Mouse (Mus musculus): ENCODE measurements around the gene Gdf15. TPM values are rescaled to one million over a fixed set of nuclear protein-coding genes. Genes with fewer than 3 reads are reported as not detected.

Gene Gdf15
- polyA plus RNA-seq, 1 experiment from 2014 or later: not detected

GRCm38 (mm10) chr8:70660273-70660725 is 28.0 kb upstream of the Gdf15 start, which contains the start of gene Pgpep1:
TSS of gene Pgpep1 (minus strand) at chr8:70660388.
- no peaks in the 10 kb centered on the region for H3K9me3 ChIP-seq (ENCODE audit: control insufficient read depth, low read length)
- peak within 1 kb of the TSS; percentile 85 for H3K4me2 ChIP-seq (ENCODE audit: low read depth, low read length, severe bottlenecking)
- peak within 1 kb of the TSS; percentile 75 for H3K4me3 ChIP-seq (ENCODE audit: low read depth, low read length)
- 2% methylated on average over 14 of the region's 14 CpGs for whole genome bisulfite sequencing
- ATAC-seq (replicated peaks; ENCODE audit: low FRiP score) (peak; percentile 56), DNase-seq (ENCODE audit: low spot score) (peak; percentile 73)
- peaks cover 20% of the 10 kb centered on the region for H3K4me1 ChIP-seq (replicated peaks; ENCODE audit: control insufficient read depth, insufficient read depth, low read length)
- peak within 1 kb of the TSS; percentile 80 for H3K9ac ChIP-seq (ENCODE audit: low read length)
- H3K27me3 ChIP-seq (ENCODE audit: control insufficient read depth, insufficient read depth, low read length): no peaks in the 10 kb centered on the region
- peak within 1 kb of the TSS; percentile 37; the same call in 1 of the 2 replicates for H3K27ac ChIP-seq (ENCODE audit: low read depth, low read length)
- no peaks in the 10 kb centered on the region for H3K36me3 ChIP-seq (ENCODE audit: control insufficient read depth, insufficient read depth, low read length)

- peak overlapping the region; percentile 80 for H3K9ac ChIP-seq (ENCODE audit: low read length)
- WGBS: 1% methylated on average over 42 of the region's 44 CpGs
These were observed 27.5 kb upstream of the Gdf15 start for GRCm38 (mm10) chr8:70659604-70660272.

GRCm38 (mm10) chr8:70658897-70659603 is 26.8 kb upstream of the Gdf15 start:
- H3K4me2 ChIP-seq (ENCODE audit: low read depth, low read length, severe bottlenecking): peak overlapping the region; percentile 85
- H3K27me3 ChIP-seq (ENCODE audit: control insufficient read depth, insufficient read depth, low read length): no peaks in the 10 kb centered on the region
- H3K4me1 ChIP-seq (replicated peaks; ENCODE audit: control insufficient read depth, insufficient read depth, low read length): peaks cover 24% of the 10 kb centered on the region
- no peaks in the 10 kb centered on the region for H3K9me3 ChIP-seq (ENCODE audit: control insufficient read depth, low read length)
- H3K36me3 ChIP-seq (ENCODE audit: control insufficient read depth, insufficient read depth, low read length): no peaks in the 10 kb centered on the region; the same call in 1 of the 2 replicates
- peak overlapping the region; percentile 31; the same call in 1 of the 2 replicates for H3K27ac ChIP-seq (ENCODE audit: low read depth, low read length)
- no peak for DNase-seq (ENCODE audit: low spot score)
- peak overlapping the region; percentile 75 for H3K4me3 ChIP-seq (ENCODE audit: low read depth, low read length)
- 2% methylated on average over 31 of the region's 31 CpGs for WGBS
- ATAC-seq (replicated peaks; ENCODE audit: low FRiP score): peak; percentile 45
- peak overlapping the region; percentile 80 for H3K9ac ChIP-seq (ENCODE audit: low read length)

More at GRCm38 (mm10) chr8:70659604-70660272, 27.5 kb upstream of the Gdf15 start:
- DNase-seq (ENCODE audit: low spot score): peak; percentile 99
- Histone ChIP-seq H3K36me3 (ENCODE audit: control insufficient read depth, insufficient read depth, low read length) (no peaks in the 10 kb centered on the region), H3K9me3 (ENCODE audit: control insufficient read depth, low read length) (no peaks in the 10 kb centered on the region), H3K4me3 (ENCODE audit: low read depth, low read length) (peak overlapping the region; percentile 75), H3K27ac (ENCODE audit: low read depth, low read length) (peak overlapping the region; percentile 37; the same call in 1 of the 2 replicates), H3K4me2 (ENCODE audit: low read depth, low read length, severe bottlenecking) (peak overlapping the region; percentile 85), H3K27me3 (ENCODE audit: control insufficient read depth, insufficient read depth, low read length) (no peaks in the 10 kb centered on the region), H3K4me1 (replicated peaks; ENCODE audit: control insufficient read depth, insufficient read depth, low read length) (peaks cover 24% of the 10 kb centered on the region)
- peak; percentile 91 for ATAC-seq (replicated peaks; ENCODE audit: low FRiP score)

- WGBS: 84% methylated on average over 2 of the region's 2 CpGs
- Histone ChIP-seq H3K27ac (ENCODE audit: low read depth, low read length) (peak overlapping the region; percentile 97), H3K4me2 (ENCODE audit: low read depth, low read length, severe bottlenecking) (peak overlapping the region; percentile 85), H3K27me3 (ENCODE audit: control insufficient read depth, insufficient read depth, low read length) (no peaks in the 10 kb centered on the region), H3K4me3 (ENCODE audit: low read depth, low read length) (no peak overlapping the region; the same call in 1 of the 2 replicates), H3K4me1 (replicated peaks; ENCODE audit: control insufficient read depth, insufficient read depth, low read length) (peaks cover 24% of the 10 kb centered on the region), H3K36me3 (ENCODE audit: control insufficient read depth, insufficient read depth, low read length) (no peaks in the 10 kb centered on the region; the same call in 1 of the 2 replicates), H3K9ac (ENCODE audit: low read length) (peak overlapping the region; percentile 32; the same call in 1 of the 2 replicates), H3K9me3 (ENCODE audit: control insufficient read depth, low read length) (no peaks in the 10 kb centered on the region)
- DNase-seq (ENCODE audit: low spot score): no peak
- no peak for ATAC-seq (replicated peaks; ENCODE audit: low FRiP score)
These were observed 25.5 kb upstream of the Gdf15 start for GRCm38 (mm10) chr8:70657739-70658138.

- no peaks in the 10 kb centered on the region for H3K27me3 ChIP-seq (ENCODE audit: control insufficient read depth, insufficient read depth, low read length)
- H3K9ac ChIP-seq (ENCODE audit: low read length): no peak overlapping the region
- DNase-seq (ENCODE audit: low spot score): no peak
These were observed 25.0 kb upstream of the Gdf15 start for GRCm38 (mm10) chr8:70657214-70657613.

GRCm38 (mm10) chr8:70656193-70656790 is 24.0 kb upstream of the Gdf15 start:
- peak; percentile 18 for ATAC-seq (replicated peaks; ENCODE audit: low FRiP score)
- Histone ChIP-seq H3K36me3 (ENCODE audit: control insufficient read depth, insufficient read depth, low read length) (no peaks in the 10 kb centered on the region; the same call in 1 of the 2 replicates), H3K9me3 (ENCODE audit: control insufficient read depth, low read length) (no peaks in the 10 kb centered on the region), H3K9ac (ENCODE audit: low read length) (peak overlapping the region; percentile 56), H3K27me3 (ENCODE audit: control insufficient read depth, insufficient read depth, low read length) (no peaks in the 10 kb centered on the region), H3K4me2 (ENCODE audit: low read depth, low read length, severe bottlenecking) (peak overlapping the region; percentile 18; the same call in 1 of the 2 replicates), H3K4me1 (replicated peaks; ENCODE audit: control insufficient read depth, insufficient read depth, low read length) (peaks cover 24% of the 10 kb centered on the region), H3K4me3 (ENCODE audit: low read depth, low read length) (no peak overlapping the region), H3K27ac (ENCODE audit: low read depth, low read length) (peak overlapping the region; percentile 97)
- WGBS: 28% methylated on average over 13 of the region's 13 CpGs
- peak; percentile 70 for DNase-seq (ENCODE audit: low spot score)

More at GRCm38 (mm10) chr8:70657214-70657613, 25.0 kb upstream of the Gdf15 start:
- no peaks in the 10 kb centered on the region; the same call in 1 of the 2 replicates for H3K36me3 ChIP-seq (ENCODE audit: control insufficient read depth, insufficient read depth, low read length)
- H3K9me3 ChIP-seq (ENCODE audit: control insufficient read depth, low read length): no peaks in the 10 kb centered on the region
- ATAC-seq (replicated peaks; ENCODE audit: low FRiP score): no peak
- H3K27ac ChIP-seq (ENCODE audit: low read depth, low read length): peak overlapping the region; percentile 97
- 97% methylated on average over 3 of the region's 3 CpGs for WGBS
- H3K4me2 ChIP-seq (ENCODE audit: low read depth, low read length, severe bottlenecking): no peak overlapping the region; the same call in 1 of the 2 replicates
- H3K4me1 ChIP-seq (replicated peaks; ENCODE audit: control insufficient read depth, insufficient read depth, low read length): peaks cover 24% of the 10 kb centered on the region
- no peak overlapping the region for H3K4me3 ChIP-seq (ENCODE audit: low read depth, low read length)

GRCm38 (mm10) chr8:70655469-70655868 is 23.2 kb upstream of the Gdf15 start:
- ATAC-seq (replicated peaks; ENCODE audit: low FRiP score) (no peak), DNase-seq (ENCODE audit: low spot score) (no peak)
- WGBS: 4% methylated on average over 2 of the region's 2 CpGs
- Histone ChIP-seq H3K4me2 (ENCODE audit: low read depth, low read length, severe bottlenecking) (0 out of 2 replicates have a peak overlapping the region, but pooled peaks have one; percentile 2), H3K9ac (ENCODE audit: low read length) (peak overlapping the region; percentile 27), H3K4me3 (ENCODE audit: low read depth, low read length) (no peak overlapping the region), H3K27me3 (ENCODE audit: control insufficient read depth, insufficient read depth, low read length) (no peaks in the 10 kb centered on the region), H3K9me3 (ENCODE audit: control insufficient read depth, low read length) (no peaks in the 10 kb centered on the region), H3K36me3 (ENCODE audit: control insufficient read depth, insufficient read depth, low read length) (peaks cover 4% of the 10 kb centered on the region; the same call in 1 of the 2 replicates), H3K27ac (ENCODE audit: low read depth, low read length) (peak overlapping the region; percentile 97), H3K4me1 (replicated peaks; ENCODE audit: control insufficient read depth, insufficient read depth, low read length) (peaks cover 24% of the 10 kb centered on the region)

- ATAC-seq (replicated peaks; ENCODE audit: low FRiP score): no peak
- 68% methylated on average over 1 of the region's 1 CpGs for WGBS
These were observed 21.9 kb upstream of the Gdf15 start for GRCm38 (mm10) chr8:70654121-70654520.

More at GRCm38 (mm10) chr8:70654121-70654520, 21.9 kb upstream of the Gdf15 start:
- Histone ChIP-seq H3K9me3 (ENCODE audit: control insufficient read depth, low read length) (no peaks in the 10 kb centered on the region), H3K4me3 (ENCODE audit: low read depth, low read length) (no peak overlapping the region), H3K9ac (ENCODE audit: low read length) (no peak overlapping the region), H3K4me1 (replicated peaks; ENCODE audit: control insufficient read depth, insufficient read depth, low read length) (peaks cover 20% of the 10 kb centered on the region), H3K27me3 (ENCODE audit: control insufficient read depth, insufficient read depth, low read length) (no peaks in the 10 kb centered on the region), H3K4me2 (ENCODE audit: low read depth, low read length, severe bottlenecking) (no peak overlapping the region), H3K27ac (ENCODE audit: low read depth, low read length) (no peak overlapping the region), H3K36me3 (ENCODE audit: control insufficient read depth, insufficient read depth, low read length) (peaks cover 7% of the 10 kb centered on the region; the same call in 1 of the 2 replicates)
- no peak for DNase-seq (ENCODE audit: low spot score)
